Mouse (Mus musculus): ENCODE measurements around the gene Crb3. TPM values are rescaled to one million over a fixed set of nuclear protein-coding genes. Genes with fewer than 3 reads are reported as not detected.

Gene Crb3
- polyA plus RNA-seq, 1 experiment from 2014 or later: 0.27 TPM

DNA sequence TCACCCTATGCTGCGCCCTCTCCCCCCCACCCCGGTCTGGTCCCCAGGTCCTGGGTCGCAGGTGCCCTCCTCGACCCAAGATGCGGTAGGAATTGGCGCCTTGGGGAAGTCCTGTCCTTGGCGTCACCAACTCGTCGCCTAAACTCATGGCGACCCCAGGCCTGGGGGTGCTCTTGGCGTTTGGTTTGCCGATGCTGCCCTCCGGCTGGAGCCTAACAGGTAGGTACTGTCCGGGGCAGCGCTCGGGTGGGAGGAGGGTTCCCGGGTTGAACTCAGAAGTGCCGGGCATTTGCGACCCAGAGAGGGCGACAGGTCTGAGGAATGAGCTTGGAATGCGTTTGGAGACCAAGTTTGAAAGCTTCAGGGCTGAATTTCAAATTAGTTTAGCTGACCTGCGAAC is 3.6 kb downstream of the Crb3 start:
- Histone ChIP-seq H3K9ac (ENCODE audit: low read length) (no peak overlapping the region), H3K27ac (replicated peaks in 1 of 2; ENCODE audit: control insufficient read depth in 1 of 2, insufficient read depth in 1 of 2, low read depth in 2 of 2, low read length in 2 of 2) (no peak overlapping the region), H3K36me3 (ENCODE audit: control insufficient read depth, insufficient read depth, low read length) (0 out of 2 replicates have a peak, but pooled peaks cover 2% of the 10 kb centered on the region), H3K4me1 (ENCODE audit: control insufficient read depth in 2 of 2, insufficient read depth in 2 of 2, low read length in 2 of 2) (peaks cover 18 to 27% of the 10 kb centered on the region in 2 experiments; a peak in 3 of 4 replicates), H3K27me3 (ENCODE audit: control insufficient read depth, insufficient read depth, low read length) (peaks cover 47% of the 10 kb centered on the region), H3K4me2 (ENCODE audit: low read length) (peak overlapping the region; percentile 77), H3K9me3 (ENCODE audit: control insufficient read depth, low read length) (no peaks in the 10 kb centered on the region), H3K4me3 (ENCODE audit: control insufficient read depth in 1 of 2, insufficient read depth in 1 of 2, low read depth in 1 of 2, low read length in 2 of 2) (peak overlapping the region; percentile 13 to 44; a peak in 3 of 4 replicates)
- 1% methylated on average over 22 of the region's 22 CpGs for WGBS
- ATAC-seq (ENCODE audit: insufficient number of reproducible peaks, insufficient read depth, low FRiP score, low read depth): no peak

DNA sequence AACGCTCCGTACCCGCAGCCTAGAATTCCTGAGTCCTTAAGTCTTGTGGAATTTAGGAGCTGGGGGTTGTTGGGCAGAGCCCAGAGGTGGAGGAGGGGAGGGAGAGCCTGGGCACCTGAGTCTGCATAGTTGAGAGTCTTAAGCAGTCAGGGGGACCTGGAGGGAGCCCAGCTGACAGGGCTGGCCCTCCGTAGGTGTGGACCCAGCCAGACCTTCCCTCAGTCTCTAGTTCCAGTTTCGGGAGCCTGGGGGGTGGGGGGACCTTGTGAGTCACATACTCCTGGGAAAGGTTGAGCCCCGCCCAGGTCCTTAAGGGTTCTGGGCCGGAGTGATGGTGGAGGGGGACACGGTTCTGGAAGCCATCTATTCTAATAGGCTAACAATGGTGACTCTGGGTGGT is 4.1 kb downstream of the Crb3 start:
- Histone ChIP-seq H3K4me3 (ENCODE audit: control insufficient read depth in 1 of 2, insufficient read depth in 1 of 2, low read depth in 1 of 2, low read length in 2 of 2) (no peak overlapping the region), H3K36me3 (ENCODE audit: control insufficient read depth, insufficient read depth, low read length) (no peaks in the 10 kb centered on the region), H3K4me2 (ENCODE audit: low read length) (no peak overlapping the region), H3K9ac (ENCODE audit: low read length) (no peak overlapping the region), H3K27me3 (ENCODE audit: control insufficient read depth, insufficient read depth, low read length) (peaks cover 47% of the 10 kb centered on the region), H3K9me3 (ENCODE audit: control insufficient read depth, low read length) (no peaks in the 10 kb centered on the region), H3K27ac (replicated peaks in 1 of 2; ENCODE audit: control insufficient read depth in 1 of 2, insufficient read depth in 1 of 2, low read depth in 2 of 2, low read length in 2 of 2) (no peak overlapping the region), H3K4me1 (ENCODE audit: control insufficient read depth in 2 of 2, insufficient read depth in 2 of 2, low read length in 2 of 2) (peaks cover 16 to 22% of the 10 kb centered on the region in 2 experiments; a peak in 3 of 4 replicates)
- WGBS: 16% methylated on average over 8 of the region's 8 CpGs
- no peak for ATAC-seq (ENCODE audit: insufficient number of reproducible peaks, insufficient read depth, low FRiP score, low read depth)

DNA sequence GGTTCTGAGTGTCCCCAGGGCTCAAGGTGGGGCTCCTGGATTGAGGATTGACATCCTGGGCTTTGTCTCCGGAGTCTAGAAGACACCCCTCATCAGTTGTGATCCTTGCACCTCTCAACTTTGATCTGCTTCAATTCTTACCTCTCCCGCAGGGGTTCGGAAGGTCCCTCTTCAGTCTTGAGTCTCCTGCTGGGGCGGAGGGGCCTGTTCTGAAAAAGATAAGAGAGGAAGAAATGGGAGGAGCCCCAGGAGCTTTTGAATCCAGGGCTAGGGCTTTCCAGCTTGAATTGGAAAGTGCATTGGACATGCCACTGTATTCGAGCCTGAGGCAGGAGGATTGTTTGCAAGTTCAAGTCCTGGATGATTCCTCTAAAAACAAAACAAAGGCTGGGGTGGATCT is 8.0 kb downstream of the Crb3 start:
- no peak for ATAC-seq (ENCODE audit: insufficient number of reproducible peaks, insufficient read depth, low FRiP score, low read depth)
- H3K4me2 ChIP-seq (ENCODE audit: low read length): no peak overlapping the region
- H3K9me3 ChIP-seq (ENCODE audit: control insufficient read depth, low read length): no peaks in the 10 kb centered on the region
- WGBS: 37% methylated on average over 5 of the region's 5 CpGs
- H3K27me3 ChIP-seq (ENCODE audit: control insufficient read depth, insufficient read depth, low read length): peaks cover 53% of the 10 kb centered on the region
- H3K4me3 ChIP-seq (ENCODE audit: control insufficient read depth in 1 of 2, insufficient read depth in 1 of 2, low read depth in 1 of 2, low read length in 2 of 2): no peak overlapping the region
- H3K36me3 ChIP-seq (ENCODE audit: control insufficient read depth, insufficient read depth, low read length): no peaks in the 10 kb centered on the region
- no peak overlapping the region for H3K9ac ChIP-seq (ENCODE audit: low read length)
- peaks cover 6 to 7% of the 10 kb centered on the region in 2 experiments; a peak in 2 of 4 replicates for H3K4me1 ChIP-seq (ENCODE audit: control insufficient read depth in 2 of 2, insufficient read depth in 2 of 2, low read length in 2 of 2)
- H3K27ac ChIP-seq (replicated peaks in 1 of 2; ENCODE audit: control insufficient read depth in 1 of 2, insufficient read depth in 1 of 2, low read depth in 2 of 2, low read length in 2 of 2): no peak overlapping the region

DNA sequence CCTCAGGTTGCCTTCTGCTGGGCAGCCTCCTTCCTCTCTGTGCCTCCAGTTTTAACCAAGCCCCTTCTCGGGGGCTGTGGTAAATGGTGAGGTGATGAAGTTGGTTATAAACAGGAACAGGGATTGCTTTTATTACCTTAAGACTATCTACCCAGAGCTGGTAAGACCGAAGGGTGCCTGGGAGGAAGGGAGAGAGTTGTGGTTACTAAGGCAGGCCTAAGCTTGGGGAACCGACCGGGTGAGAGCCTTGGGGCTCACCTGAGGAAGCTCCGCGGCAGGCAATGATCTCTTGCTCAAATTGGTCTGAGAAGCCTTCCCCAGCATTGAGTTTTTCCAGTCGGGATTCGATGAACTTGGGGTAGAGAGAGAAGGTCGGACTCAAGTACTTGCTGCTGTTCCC is 11.4 kb downstream of the Crb3 start:
- H3K4me1 ChIP-seq (ENCODE audit: control insufficient read depth in 2 of 2, insufficient read depth in 2 of 2, low read length in 2 of 2): no peaks in the 10 kb centered on the region
- 12% methylated on average over 9 of the region's 9 CpGs for WGBS
- ATAC-seq (ENCODE audit: insufficient number of reproducible peaks, insufficient read depth, low FRiP score, low read depth): no peak
- H3K9ac ChIP-seq (ENCODE audit: low read length): no peak overlapping the region
- H3K27me3 ChIP-seq (ENCODE audit: control insufficient read depth, insufficient read depth, low read length): peaks cover 27% of the 10 kb centered on the region
- no peaks in the 10 kb centered on the region for H3K9me3 ChIP-seq (ENCODE audit: control insufficient read depth, low read length)
- no peaks in the 10 kb centered on the region for H3K36me3 ChIP-seq (ENCODE audit: control insufficient read depth, insufficient read depth, low read length)
- H3K4me3 ChIP-seq (ENCODE audit: control insufficient read depth in 1 of 2, insufficient read depth in 1 of 2, low read depth in 1 of 2, low read length in 2 of 2): no peak overlapping the region
- H3K27ac ChIP-seq (replicated peaks in 1 of 2; ENCODE audit: control insufficient read depth in 1 of 2, insufficient read depth in 1 of 2, low read depth in 2 of 2, low read length in 2 of 2): no peak overlapping the region
- no peak overlapping the region for H3K4me2 ChIP-seq (ENCODE audit: low read length)

DNA sequence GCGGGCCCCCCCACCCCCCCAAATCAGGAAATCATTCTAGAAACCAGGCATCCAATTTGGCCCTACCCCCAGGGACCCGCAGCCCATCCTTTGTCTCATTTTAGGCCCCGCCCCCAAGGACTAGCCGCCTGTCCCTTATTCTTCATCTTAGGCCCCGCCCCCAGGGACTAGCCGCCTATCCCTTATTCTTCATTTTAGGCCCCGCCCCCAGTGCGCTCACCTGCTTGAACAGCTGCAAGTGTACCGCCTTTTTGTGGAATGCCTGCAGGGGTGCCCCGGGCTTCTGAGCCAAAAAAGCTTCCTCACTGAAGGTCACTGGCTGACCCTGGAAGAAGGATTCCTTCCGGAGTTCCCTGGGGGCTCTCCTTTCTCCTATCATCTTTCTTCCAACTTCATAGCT is 11.8 kb downstream of the Crb3 start:
- Histone ChIP-seq H3K9me3 (ENCODE audit: control insufficient read depth, low read length) (no peaks in the 10 kb centered on the region), H3K4me2 (ENCODE audit: low read length) (no peak overlapping the region)
- ATAC-seq (ENCODE audit: insufficient number of reproducible peaks, insufficient read depth, low FRiP score, low read depth): no peak

DNA sequence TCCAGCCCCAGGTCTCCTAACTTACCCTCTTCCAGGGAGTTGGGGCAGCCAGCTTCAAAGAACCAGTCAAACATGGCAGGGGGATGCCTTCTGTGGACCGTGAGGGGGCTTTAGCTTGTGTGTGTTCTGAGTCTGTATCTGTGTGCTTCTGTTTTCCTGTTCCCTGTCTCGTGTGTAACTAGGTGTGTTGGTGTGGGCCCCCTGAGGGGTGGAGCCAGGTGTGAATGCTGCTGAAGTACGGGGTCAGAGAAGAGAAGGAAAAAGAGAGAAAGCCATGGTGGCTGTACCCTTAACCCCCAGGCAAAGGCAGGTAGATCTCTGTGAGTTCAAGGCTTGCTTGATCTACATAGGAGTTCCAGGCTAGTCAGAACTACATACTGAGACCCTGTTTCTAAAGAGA is 18.0 kb downstream of the Crb3 start:
- Histone ChIP-seq H3K36me3 (ENCODE audit: control insufficient read depth, insufficient read depth, low read length) (no peaks in the 10 kb centered on the region), H3K4me1 (ENCODE audit: control insufficient read depth in 2 of 2, insufficient read depth in 2 of 2, low read length in 2 of 2) (no peaks in the 10 kb centered on the region; a peak in 1 of 4 replicates), H3K4me2 (ENCODE audit: low read length) (no peak overlapping the region), H3K4me3 (ENCODE audit: control insufficient read depth in 1 of 2, insufficient read depth in 1 of 2, low read depth in 1 of 2, low read length in 2 of 2) (no peak overlapping the region), H3K9ac (ENCODE audit: low read length) (no peak overlapping the region), H3K27me3 (ENCODE audit: control insufficient read depth, insufficient read depth, low read length) (peaks cover 4% of the 10 kb centered on the region; the same call in 1 of the 2 replicates), H3K9me3 (ENCODE audit: control insufficient read depth, low read length) (no peaks in the 10 kb centered on the region), H3K27ac (replicated peaks in 1 of 2; ENCODE audit: control insufficient read depth in 1 of 2, insufficient read depth in 1 of 2, low read depth in 2 of 2, low read length in 2 of 2) (no peak overlapping the region)
- no peak for ATAC-seq (ENCODE audit: insufficient number of reproducible peaks, insufficient read depth, low FRiP score, low read depth)
- WGBS: 46% methylated on average over 3 of the region's 3 CpGs

More for the DNA sequence above, 11.8 kb downstream of the Crb3 start:
- Histone ChIP-seq H3K9ac (ENCODE audit: low read length) (no peak overlapping the region), H3K27me3 (ENCODE audit: control insufficient read depth, insufficient read depth, low read length) (peaks cover 26% of the 10 kb centered on the region), H3K36me3 (ENCODE audit: control insufficient read depth, insufficient read depth, low read length) (no peaks in the 10 kb centered on the region), H3K4me1 (ENCODE audit: control insufficient read depth in 2 of 2, insufficient read depth in 2 of 2, low read length in 2 of 2) (no peaks in the 10 kb centered on the region), H3K27ac (replicated peaks in 1 of 2; ENCODE audit: control insufficient read depth in 1 of 2, insufficient read depth in 1 of 2, low read depth in 2 of 2, low read length in 2 of 2) (no peak overlapping the region), H3K4me3 (ENCODE audit: control insufficient read depth in 1 of 2, insufficient read depth in 1 of 2, low read depth in 1 of 2, low read length in 2 of 2) (no peak overlapping the region)
- WGBS: 8% methylated on average over 11 of the region's 11 CpGs

DNA sequence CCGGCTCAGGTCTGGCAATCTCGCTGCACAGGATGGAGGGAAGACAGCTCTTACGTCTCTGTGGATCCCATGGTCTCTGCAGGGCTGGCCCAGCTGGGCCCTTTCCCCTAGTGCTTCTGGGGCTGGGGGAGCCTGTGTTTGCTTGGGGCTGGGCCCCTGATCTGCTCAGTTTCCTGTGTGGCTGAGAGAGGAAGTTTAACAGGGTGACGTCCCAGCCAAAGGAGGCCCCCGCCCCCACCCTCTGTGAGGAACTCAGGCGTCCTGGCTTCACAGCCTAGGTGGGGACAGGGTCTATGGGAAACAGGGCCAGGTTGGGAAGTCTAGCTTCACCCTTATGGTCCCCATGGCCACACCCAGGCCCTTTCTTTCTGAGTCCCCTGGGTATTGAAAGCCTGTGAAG is 19.4 kb downstream of the Crb3 start, which contains the start of gene Dennd1c:
Gene Dennd1c (minus strand): TSS at position 179 of the 400 bp plus-strand sequence.
- Histone ChIP-seq H3K9me3 (ENCODE audit: control insufficient read depth, low read length) (no peaks in the 10 kb centered on the region), H3K4me1 (ENCODE audit: control insufficient read depth in 2 of 2, insufficient read depth in 2 of 2, low read length in 2 of 2) (no peaks in the 10 kb centered on the region; a peak in 1 of 4 replicates), H3K4me2 (ENCODE audit: low read length) (no peak within 1 kb of the TSS), H3K27ac (replicated peaks in 1 of 2; ENCODE audit: control insufficient read depth in 1 of 2, insufficient read depth in 1 of 2, low read depth in 2 of 2, low read length in 2 of 2) (no peak within 1 kb of the TSS), H3K4me3 (ENCODE audit: control insufficient read depth in 1 of 2, insufficient read depth in 1 of 2, low read depth in 1 of 2, low read length in 2 of 2) (no peak within 1 kb of the TSS), H3K36me3 (ENCODE audit: control insufficient read depth, insufficient read depth, low read length) (no peaks in the 10 kb centered on the region), H3K27me3 (ENCODE audit: control insufficient read depth, insufficient read depth, low read length) (no peaks in the 10 kb centered on the region), H3K9ac (ENCODE audit: low read length) (no peak within 1 kb of the TSS; the same call in 1 of the 2 replicates)
- WGBS: 42% methylated on average over 6 of the region's 6 CpGs
- ATAC-seq (ENCODE audit: insufficient number of reproducible peaks, insufficient read depth, low FRiP score, low read depth): no peak

DNA sequence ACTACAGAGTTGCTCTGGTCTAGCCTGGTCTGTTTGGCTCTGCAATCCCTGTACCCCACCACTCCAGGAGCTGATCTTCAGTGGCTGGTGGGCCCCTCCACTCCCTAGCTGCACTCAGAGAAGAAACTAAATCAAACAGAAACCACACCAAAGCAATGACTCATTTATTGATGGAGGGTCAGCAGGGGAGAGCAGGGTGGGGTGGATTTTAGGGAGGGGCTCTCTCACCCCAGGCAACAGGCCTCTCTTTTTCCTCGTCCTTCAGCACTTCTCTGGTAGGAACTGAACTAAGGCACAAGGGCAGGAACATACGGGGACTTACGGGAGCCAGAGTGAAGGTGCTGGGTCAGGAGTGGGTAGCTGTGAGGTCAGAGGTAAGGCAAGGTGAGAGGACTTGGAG is 21.0 kb downstream of the Crb3 start:
- no peak overlapping the region for H3K4me2 ChIP-seq (ENCODE audit: low read length)
- H3K9me3 ChIP-seq (ENCODE audit: control insufficient read depth, low read length): no peaks in the 10 kb centered on the region
- H3K27me3 ChIP-seq (ENCODE audit: control insufficient read depth, insufficient read depth, low read length): no peaks in the 10 kb centered on the region
- no peaks in the 10 kb centered on the region for H3K36me3 ChIP-seq (ENCODE audit: control insufficient read depth, insufficient read depth, low read length)
- H3K4me3 ChIP-seq (ENCODE audit: control insufficient read depth in 1 of 2, insufficient read depth in 1 of 2, low read depth in 1 of 2, low read length in 2 of 2): no peak overlapping the region
- 74% methylated on average over 3 of the region's 3 CpGs for WGBS
- H3K27ac ChIP-seq (replicated peaks in 1 of 2; ENCODE audit: control insufficient read depth in 1 of 2, insufficient read depth in 1 of 2, low read depth in 2 of 2, low read length in 2 of 2): no peak overlapping the region
- no peak overlapping the region for H3K9ac ChIP-seq (ENCODE audit: low read length)
- ATAC-seq (ENCODE audit: insufficient number of reproducible peaks, insufficient read depth, low FRiP score, low read depth): no peak
- H3K4me1 ChIP-seq (ENCODE audit: control insufficient read depth in 2 of 2, insufficient read depth in 2 of 2, low read length in 2 of 2): no peaks in the 10 kb centered on the region; a peak in 1 of 4 replicates
